Comparison of ENCODE assay signal across 8 mouse cellular contexts in the genomic region with DNA sequence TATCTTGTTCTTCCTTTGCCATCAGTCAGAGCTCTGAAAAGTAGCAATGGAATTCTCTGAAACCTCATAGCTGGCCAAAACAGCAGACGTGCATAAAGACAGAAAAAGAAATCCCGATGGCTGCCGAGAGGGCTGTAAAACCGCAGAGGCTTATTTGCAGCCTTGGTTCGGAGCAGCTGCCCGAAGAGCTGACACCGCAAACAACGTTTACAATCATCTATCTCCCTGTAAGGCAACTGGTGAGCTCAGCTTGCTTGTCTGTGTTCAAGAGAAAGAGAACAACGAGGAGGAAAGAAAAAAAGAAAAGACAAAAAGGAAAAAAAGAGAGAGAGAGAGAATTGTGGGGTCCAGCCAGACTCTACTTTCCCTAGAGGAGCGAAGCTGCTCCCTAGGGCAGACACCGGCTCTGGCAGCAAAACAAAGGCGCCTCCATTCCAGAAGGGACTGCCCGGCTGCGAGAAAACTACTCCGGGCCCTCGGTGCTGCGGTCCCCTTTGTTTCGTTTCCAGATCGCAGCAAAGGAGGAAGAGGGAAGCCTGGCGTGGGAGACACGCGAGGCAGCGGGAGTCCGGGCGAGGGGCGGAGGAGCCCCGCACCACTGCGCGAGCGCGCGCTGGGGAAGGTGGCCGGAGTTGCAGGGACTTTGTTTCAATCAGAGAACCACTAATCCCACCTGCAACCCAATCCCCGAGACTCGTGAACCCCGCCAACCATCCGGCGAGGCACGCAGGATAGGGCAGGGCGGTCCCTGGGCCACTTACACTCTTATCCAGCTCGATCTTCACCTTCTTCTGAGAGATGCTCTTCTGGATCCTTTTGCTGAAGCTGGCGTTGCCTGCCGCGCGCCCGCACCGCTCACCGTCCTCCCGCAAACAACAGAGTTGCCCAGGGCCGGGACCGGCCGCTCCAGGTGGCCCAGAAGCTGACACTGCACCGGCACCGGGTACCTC. TPM values are rescaled to one million over a fixed set of nuclear protein-coding genes. Genes with fewer than 3 reads are reported as not detected.
DNase-seq lines count a peak whose midpoint lies in the region; ATAC-seq and TF ChIP-seq lines count a peak whose summit lies in the region.

No protein-coding gene starts in this region.

- no peak for TF ChIP-seq POLR2A in limb, embryonic 14.5 days (IDR thresholded peaks at IDR 0.05; ENCODE audit: borderline replicate concordance, extremely low read depth, insufficient read depth, insufficient read length)
- no peak for TF ChIP-seq POLR2A in spleen, adult 2 months (IDR thresholded peaks at IDR 0.05; ENCODE audit: low read depth, low read length)

- DNase-seq in urinary bladder, adult 2 months (ENCODE audit: low spot score), result peak; percentile 53
- no peak for DNase-seq in urinary bladder, postnatal 4 days (ENCODE audit: low spot score in 2 of 2)
- peak; percentile 74 for DNase-seq in embryo, embryonic 11 days
- peak; percentile 65 for DNase-seq in limb, embryonic 14.5 days (ENCODE audit: low spot score)
- DNase-seq in midbrain, embryonic 14.5 days, result peak; percentile 76
- peak in 1 of 2 experiments; percentile 34 for DNase-seq in spleen, adult 2 months (ENCODE audit: low read depth in 1 of 2, low spot score in 2 of 2)

- H3K4me1 ChIP-seq in intestine, postnatal 0 days (replicated peaks; ENCODE audit: control insufficient read depth, insufficient read depth, low read length), result 0 out of 2 replicates have a peak, but pooled peaks cover 5% of the 10 kb centered on the region
- H3K4me1 ChIP-seq in limb, embryonic 14.5 days (ENCODE audit: control insufficient read depth, insufficient read depth, low read length), result peaks cover 6% of the 10 kb centered on the region
- H3K4me1 ChIP-seq in midbrain, embryonic 14.5 days (ENCODE audit: control insufficient read depth, insufficient read depth, low read length), result 0 out of 2 replicates have a peak, but pooled peaks cover 4% of the 10 kb centered on the region
- peaks cover 3% of the 10 kb centered on the region; the same call in 1 of the 2 replicates for H3K4me1 ChIP-seq in spleen, adult 2 months (ENCODE audit: control insufficient read depth, insufficient read depth, insufficient read length)

- TF ChIP-seq CTCF in intestine, postnatal 0 days (IDR thresholded peaks at IDR 0.05; ENCODE audit: low read depth), result no peak
- no peak for TF ChIP-seq CTCF in spleen, adult 2 months (IDR thresholded peaks at IDR 0.05; ENCODE audit: extremely low read depth, insufficient read depth, insufficient read length, insufficient replicate concordance)

- under 1% methylated on average over 54 of the region's 54 CpGs for WGBS in intestine, postnatal 0 days
- WGBS in limb, embryonic 14.5 days, result 0% methylated on average over 46 of the region's 54 CpGs
- WGBS in midbrain, embryonic 14.5 days, result under 1% methylated on average over 54 of the region's 54 CpGs
- under 1% methylated on average over 54 of the region's 54 CpGs for WGBS in spleen, adult 2 months

- H3K4me2 ChIP-seq in intestine, postnatal 0 days (replicated peaks; ENCODE audit: low read depth), result peak overlapping the region; percentile 89
- peak overlapping the region; percentile 93 for H3K4me2 ChIP-seq in limb, embryonic 14.5 days (replicated peaks; ENCODE audit: low read depth, low read length, severe bottlenecking)
- H3K4me2 ChIP-seq in midbrain, embryonic 14.5 days (ENCODE audit: low read length), result peak overlapping the region; percentile 58

- no peaks in the 10 kb centered on the region for H3K9me3 ChIP-seq in intestine, postnatal 0 days (ENCODE audit: control insufficient read depth)
- no peaks in the 10 kb centered on the region for H3K9me3 ChIP-seq in limb, embryonic 14.5 days (ENCODE audit: control insufficient read depth, low read length)
- H3K9me3 ChIP-seq in midbrain, embryonic 14.5 days (ENCODE audit: control insufficient read depth, low read length), result no peaks in the 10 kb centered on the region

- H3K4me3 ChIP-seq in intestine, postnatal 0 days (ENCODE audit: low read depth, low read length), result peak overlapping the region; percentile 100
- peak overlapping the region; percentile 90 for H3K4me3 ChIP-seq in limb, embryonic 14.5 days (replicated peaks; ENCODE audit: low read length)
- peak overlapping the region; percentile 90 for H3K4me3 ChIP-seq in midbrain, embryonic 14.5 days (replicated peaks; ENCODE audit: low read depth, low read length)
- H3K4me3 ChIP-seq in spleen, adult 2 months (ENCODE audit: extremely low read depth, insufficient read depth, insufficient read length), result peak overlapping the region; percentile 97

- H3K36me3 ChIP-seq in intestine, postnatal 0 days (ENCODE audit: control insufficient read depth, insufficient read depth), result 0 out of 2 replicates have a peak, but pooled peaks cover 2% of the 10 kb centered on the region
- peaks cover 15% of the 10 kb centered on the region for H3K36me3 ChIP-seq in limb, embryonic 14.5 days (ENCODE audit: control insufficient read depth, insufficient read depth, low read length)
- H3K36me3 ChIP-seq in midbrain, embryonic 14.5 days (ENCODE audit: control insufficient read depth, insufficient read depth, low read length), result peaks cover 14% of the 10 kb centered on the region
- 0 out of 2 replicates have a peak, but pooled peaks cover 2% of the 10 kb centered on the region for H3K36me3 ChIP-seq in spleen, adult 2 months (ENCODE audit: control insufficient read depth, insufficient read depth, low read length)

- peak overlapping the region; percentile 77 for H3K9ac ChIP-seq in intestine, postnatal 0 days (ENCODE audit: low read depth, low read length)
- H3K9ac ChIP-seq in limb, embryonic 14.5 days (ENCODE audit: low read depth, low read length, severe bottlenecking), result peak overlapping the region; percentile 70
- peak overlapping the region; percentile 93 for H3K9ac ChIP-seq in midbrain, embryonic 14.5 days (replicated peaks; ENCODE audit: low read length)

- no peaks in the 10 kb centered on the region for H3K27me3 ChIP-seq in intestine, postnatal 0 days (replicated peaks; ENCODE audit: control insufficient read depth, insufficient read depth, low read length)
- no peaks in the 10 kb centered on the region for H3K27me3 ChIP-seq in limb, embryonic 14.5 days (ENCODE audit: control insufficient read depth, insufficient read depth, low read length)
- no peaks in the 10 kb centered on the region for H3K27me3 ChIP-seq in midbrain, embryonic 14.5 days (ENCODE audit: control insufficient read depth, insufficient read depth, low read length)
- no peaks in the 10 kb centered on the region for H3K27me3 ChIP-seq in spleen, adult 2 months (ENCODE audit: control insufficient read depth, insufficient read depth, low read length)

- H3K27ac ChIP-seq in intestine, postnatal 0 days (ENCODE audit: low read depth, low read length), result peak overlapping the region; percentile 78
- H3K27ac ChIP-seq in limb, embryonic 14.5 days (replicated peaks; ENCODE audit: low read depth, low read length), result peak overlapping the region; percentile 92
- H3K27ac ChIP-seq in midbrain, embryonic 14.5 days (replicated peaks; ENCODE audit: low read depth, low read length), result peak overlapping the region; percentile 96
- peak overlapping the region; percentile 89 for H3K27ac ChIP-seq in spleen, adult 2 months (ENCODE audit: insufficient read depth, low read length)

- peak; percentile 44 for ATAC-seq in granulocyte monocyte progenitor cell, adult 5-6 weeks (replicated peaks; ENCODE audit: poor library complexity, severe bottlenecking)
- ATAC-seq in intestine, postnatal 0 days, result peak; percentile 28
- ATAC-seq in limb, embryonic 14.5 days (ENCODE audit: low FRiP score, low read depth), result peak; percentile 19
- peak; percentile 65 for ATAC-seq in midbrain, embryonic 14.5 days (ENCODE audit: low FRiP score, low TSS enrichment)

RNA-seq across cellular contexts. Expression of a gene that starts 0.9 kb away (rescaled TPM):
- 19.3 and 22.2 TPM in 2 replicates for polyA plus RNA-seq in urinary bladder, adult 2 months (2012; rRNA removed)
- 21.9 and 24.6 TPM in 2 replicates for total RNA-seq in granulocyte monocyte progenitor cell, adult 5-6 weeks (2014; fragmentation: Nextera tagmentation)
- 73.7 and 93.3 TPM in 2 replicates for total RNA-seq in granulocyte monocyte progenitor cell, adult 5-6 weeks (2017)
- polyA plus RNA-seq in intestine, postnatal 0 days (2015; fragmentation: Nextera tagmentation; extraction: Ambion mirVana), result 17.1 and 19.9 TPM in 2 replicates
- polyA plus RNA-seq in limb, embryonic 14.5 days (2012; rRNA removed), result 27.7 and 32.6 TPM in 2 replicates
- 35.8 and 40.1 TPM in 2 replicates for polyA plus RNA-seq in limb, embryonic 14.5 days (2014; fragmentation: Nextera tagmentation; extraction: Ambion mirVana)
- 41.6 and 52.2 TPM in 2 replicates for polyA plus RNA-seq in midbrain, embryonic 14.5 days (2014; fragmentation: Nextera tagmentation; extraction: Ambion mirVana)
- 7.0 and 15.4 TPM in 2 replicates for polyA plus RNA-seq in spleen, adult 2 months (2012; rRNA removed)

RNA-seq across cellular contexts. Expression of a gene that starts 24.9 kb away (rescaled TPM):
- 15.4 and 20.4 TPM in 2 replicates for polyA plus RNA-seq in urinary bladder, adult 2 months (2012; rRNA removed)
- total RNA-seq in granulocyte monocyte progenitor cell, adult 5-6 weeks (2014; fragmentation: Nextera tagmentation), result 351 and 354 TPM in 2 replicates
- 469 and 554 TPM in 2 replicates for total RNA-seq in granulocyte monocyte progenitor cell, adult 5-6 weeks (2017)
- 197 and 201 TPM in 2 replicates for polyA plus RNA-seq in intestine, postnatal 0 days (2015; fragmentation: Nextera tagmentation; extraction: Ambion mirVana)
- polyA plus RNA-seq in limb, embryonic 14.5 days (2012; rRNA removed), result 86.9 and 199 TPM in 2 replicates
- polyA plus RNA-seq in limb, embryonic 14.5 days (2014; fragmentation: Nextera tagmentation; extraction: Ambion mirVana), result 290 and 314 TPM in 2 replicates
- 61.6 and 103 TPM in 2 replicates for polyA plus RNA-seq in midbrain, embryonic 14.5 days (2014; fragmentation: Nextera tagmentation; extraction: Ambion mirVana)
- 14.5 and 14.8 TPM in 2 replicates for polyA plus RNA-seq in spleen, adult 2 months (2012; rRNA removed)

RNA-seq across cellular contexts. Expression of a gene that starts 31.0 kb away (rescaled TPM):
- 0.12 and 0.15 TPM in 2 replicates for polyA plus RNA-seq in urinary bladder, adult 2 months (2012; rRNA removed)
- total RNA-seq in granulocyte monocyte progenitor cell, adult 5-6 weeks (2014; fragmentation: Nextera tagmentation), result not detected in 2 replicates
- not detected in 2 replicates for total RNA-seq in granulocyte monocyte progenitor cell, adult 5-6 weeks (2017)
- polyA plus RNA-seq in intestine, postnatal 0 days (2015; fragmentation: Nextera tagmentation; extraction: Ambion mirVana), result 0.74 and 0.98 TPM in 2 replicates
- 38.9 and 39.5 TPM in 2 replicates for polyA plus RNA-seq in limb, embryonic 14.5 days (2012; rRNA removed)
- 23.7 and 24.1 TPM in 2 replicates for polyA plus RNA-seq in limb, embryonic 14.5 days (2014; fragmentation: Nextera tagmentation; extraction: Ambion mirVana)
- 4.3 and 9.6 TPM in 2 replicates for polyA plus RNA-seq in midbrain, embryonic 14.5 days (2014; fragmentation: Nextera tagmentation; extraction: Ambion mirVana)
- 0.14 and 0.16 TPM in 2 replicates for polyA plus RNA-seq in spleen, adult 2 months (2012; rRNA removed)

Comparison
In these comparisons a context has a peak if more than half of its experiments do, and no peak if none do; other contexts are left out.
1. DNase-seq: peak in urinary bladder, adult 2 months (single experiment), embryo, embryonic 11 days (single experiment), limb, embryonic 14.5 days (single experiment) and midbrain, embryonic 14.5 days (single experiment); none in urinary bladder, postnatal 4 days (0 of 2).
2. Peak in every context shown above with its lines, with median percentiles within 50 percentile points of each other: ATAC-seq, H3K27ac ChIP-seq, H3K4me2 ChIP-seq, H3K4me3 ChIP-seq and H3K9ac ChIP-seq.